Mouse (Mus musculus): ENCODE measurements around the gene Tbc1d30. TPM values are rescaled to one million over a fixed set of nuclear protein-coding genes. Genes with fewer than 3 reads are reported as not detected.

Gene Tbc1d30
- polyA plus RNA-seq, 1 experiment = 26.0 TPM

GRCm38 (mm10) chr10:121225636-121226035 lies 125.4 kb downstream of the Tbc1d30 start:
- H3K27me3 ChIP-seq (ENCODE audit: control insufficient read depth, insufficient read depth, low read length) = no peaks in the 10 kb centered on the region
- H3K27ac ChIP-seq (ENCODE audit: insufficient read depth, low read length) = no peak overlapping the region
- H3K4me3 ChIP-seq (replicated peaks; ENCODE audit: insufficient read depth, low read depth, low read length) = no peak overlapping the region
- H3K4me1 ChIP-seq (ENCODE audit: control insufficient read depth, insufficient read depth, low read length) = no peaks in the 10 kb centered on the region
- TF ChIP-seq POLR2A (IDR thresholded peaks at IDR 0.05; ENCODE audit: borderline replicate concordance, insufficient read depth, low read length) (no peak), CTCF (IDR thresholded peaks at IDR 0.05; ENCODE audit: borderline replicate concordance, insufficient read depth, low read depth, low read length) (no peak)
- DNase-seq = no peak
- WGBS = 80% methylated on average over 6 of the region's 6 CpGs

DNA sequence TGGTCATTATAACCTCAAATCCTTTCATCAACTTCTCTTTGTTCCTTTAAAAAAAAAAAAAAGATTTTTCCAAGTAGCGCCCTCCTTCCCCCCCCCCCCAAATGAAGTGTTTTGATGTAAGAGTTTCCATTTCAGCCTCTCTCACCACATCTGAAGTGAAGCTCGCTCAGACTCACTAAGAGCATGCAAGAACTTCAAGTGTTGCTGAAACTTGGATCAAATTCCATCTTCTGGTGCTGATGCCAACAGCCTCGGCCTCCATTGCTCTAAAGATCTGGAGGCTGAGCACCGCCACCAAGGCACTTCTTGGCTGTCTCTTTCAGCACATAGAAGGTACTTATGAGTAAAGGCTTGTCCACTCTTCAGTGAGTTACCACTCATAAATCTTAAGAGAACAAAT lies 128.2 kb downstream of the Tbc1d30 start:
- Histone ChIP-seq H3K4me3 (replicated peaks; ENCODE audit: insufficient read depth, low read depth, low read length) (no peak overlapping the region), H3K4me1 (ENCODE audit: control insufficient read depth, insufficient read depth, low read length) (no peaks in the 10 kb centered on the region), H3K27me3 (ENCODE audit: control insufficient read depth, insufficient read depth, low read length) (no peaks in the 10 kb centered on the region), H3K27ac (ENCODE audit: insufficient read depth, low read length) (no peak overlapping the region)
- WGBS = 69% methylated on average over 4 of the region's 4 CpGs
- no peak for DNase-seq
- TF ChIP-seq POLR2A (IDR thresholded peaks at IDR 0.05; ENCODE audit: borderline replicate concordance, insufficient read depth, low read length) (no peak), CTCF (IDR thresholded peaks at IDR 0.05; ENCODE audit: borderline replicate concordance, insufficient read depth, low read depth, low read length) (no peak)

DNA sequence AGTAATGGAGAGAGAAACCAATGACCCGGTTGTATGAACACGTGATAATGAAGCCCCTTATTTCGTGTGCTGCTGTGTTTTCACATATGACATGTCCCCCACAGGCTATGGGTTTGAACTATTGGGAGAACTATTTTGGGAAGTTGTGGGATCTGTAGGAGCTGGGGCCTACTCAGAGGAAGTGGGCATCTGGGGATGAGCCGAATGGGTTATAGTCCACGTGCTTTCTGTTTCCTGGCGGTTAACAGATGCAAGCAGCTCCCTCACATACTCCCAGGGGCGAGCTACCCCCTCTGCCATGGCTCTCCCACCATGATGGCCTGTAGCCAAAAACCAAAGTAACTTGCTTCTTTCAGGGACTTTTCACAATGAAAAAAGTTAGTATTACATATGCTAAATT lies 132.5 kb downstream of the Tbc1d30 start:
- TF ChIP-seq CTCF (IDR thresholded peaks at IDR 0.05; ENCODE audit: borderline replicate concordance, insufficient read depth, low read depth, low read length) (no peak), POLR2A (IDR thresholded peaks at IDR 0.05; ENCODE audit: borderline replicate concordance, insufficient read depth, low read length) (no peak)
- H3K27me3 ChIP-seq (ENCODE audit: control insufficient read depth, insufficient read depth, low read length) = no peaks in the 10 kb centered on the region
- H3K4me3 ChIP-seq (replicated peaks; ENCODE audit: insufficient read depth, low read depth, low read length) = no peak overlapping the region
- DNase-seq = no peak
- no peak overlapping the region for H3K27ac ChIP-seq (ENCODE audit: insufficient read depth, low read length)
- WGBS = 68% methylated on average over 7 of the region's 7 CpGs
- H3K4me1 ChIP-seq (ENCODE audit: control insufficient read depth, insufficient read depth, low read length) = no peaks in the 10 kb centered on the region

- WGBS = 97% methylated on average over 3 of the region's 3 CpGs
- H3K4me3 ChIP-seq (replicated peaks; ENCODE audit: insufficient read depth, low read depth, low read length) = no peak overlapping the region
- DNase-seq = no peak
- no peak for TF ChIP-seq POLR2A (IDR thresholded peaks at IDR 0.05; ENCODE audit: borderline replicate concordance, insufficient read depth, low read length)
- TF ChIP-seq CTCF (IDR thresholded peaks at IDR 0.05; ENCODE audit: borderline replicate concordance, insufficient read depth, low read depth, low read length) = no peak
- no peaks in the 10 kb centered on the region for H3K4me1 ChIP-seq (ENCODE audit: control insufficient read depth, insufficient read depth, low read length)
- H3K27ac ChIP-seq (ENCODE audit: insufficient read depth, low read length) = no peak overlapping the region
- H3K27me3 ChIP-seq (ENCODE audit: control insufficient read depth, insufficient read depth, low read length) = no peaks in the 10 kb centered on the region
Observed at GRCm38 (mm10) chr10:121216804-121217203, 134.3 kb downstream of the Tbc1d30 start.

Other genes with a start within 250 kb of the Tbc1d30 start
- gene Gns, start 13.8 kb upstream of the Tbc1d30 start, polyA plus RNA-seq (2012; rRNA removed) = 48.6 and 49.2 TPM in 2 replicates
- 16.5 and 17.8 TPM in 2 replicates for gene Rassf3, start 125.1 kb upstream of the Tbc1d30 start, polyA plus RNA-seq (2012; rRNA removed)
- 42.1 and 44.8 TPM in 2 replicates for gene Tbk1, start 235.5 kb upstream of the Tbc1d30 start, polyA plus RNA-seq (2012; rRNA removed)

All from cerebellum, adult 2 months (tissue).